Mouse (Mus musculus) lung, postnatal 36 days (tissue): Measurements from ENCODE around the gene Ppox.
"Not testable (repeated sequence)": the region's sequence is repeated elsewhere in the genome, so short reads cannot be mapped to it uniquely, and the experiment has no call there.

Source experiments
- DNase-seq: peaks from one replicate; pipeline ENCODE4 v3.0.0; 2022; ENCODE audit warnings: mixed read lengths

The Ppox gene

GRCm38 (mm10) chr1:171241952-171242351 is 39.0 kb downstream of the Ppox start:
- not testable (repeated sequence) for DNase-seq

DNA sequence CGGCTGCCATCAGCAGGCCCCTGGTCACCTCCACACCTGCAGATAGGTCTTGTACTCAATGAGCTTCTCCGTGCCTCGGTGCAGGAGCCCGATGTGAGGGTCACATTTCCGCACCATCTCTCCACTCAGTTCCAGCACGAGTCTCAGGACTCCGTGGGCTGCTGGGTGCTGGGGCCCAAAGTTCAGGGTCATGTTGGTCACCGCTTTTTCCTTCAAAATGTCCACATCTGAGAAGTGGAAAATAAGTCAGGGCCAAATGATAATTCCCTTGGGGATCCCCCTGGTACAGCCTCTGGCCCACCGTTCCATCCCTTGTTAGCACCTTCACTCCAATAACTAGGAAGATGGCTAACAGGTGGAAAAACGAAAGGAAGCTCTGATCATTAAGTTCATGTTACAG is 40.1 kb downstream of the Ppox start:
- no peak for DNase-seq

GRCm38 (mm10) chr1:171239992-171240744 is 40.8 kb downstream of the Ppox start:
- DNase-seq = peak; percentile 73

- peak; percentile 79 for DNase-seq
Observed at GRCm38 (mm10) chr1:171238463-171238862, 42.5 kb downstream of the Ppox start.

DNA sequence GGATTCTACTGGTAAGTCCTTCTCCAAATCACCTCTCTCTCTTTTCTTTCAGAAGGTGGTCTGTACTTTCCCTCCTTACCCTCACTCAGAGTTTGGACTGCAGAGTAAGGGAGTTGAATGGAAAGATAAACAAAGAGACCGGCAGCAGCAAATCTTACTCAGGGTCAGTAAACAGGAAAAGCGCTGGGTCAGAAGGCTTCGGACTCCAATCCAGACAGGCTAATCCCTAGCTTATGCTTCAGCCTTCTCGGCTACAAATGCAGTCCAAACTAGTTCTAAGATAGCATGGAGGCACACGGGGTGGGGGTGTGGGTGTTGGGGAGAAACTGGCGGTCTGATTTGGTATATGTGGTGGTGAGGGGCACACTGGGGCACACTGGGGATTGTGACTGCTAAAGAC is 43.5 kb downstream of the Ppox start:
- DNase-seq = no peak

DNA sequence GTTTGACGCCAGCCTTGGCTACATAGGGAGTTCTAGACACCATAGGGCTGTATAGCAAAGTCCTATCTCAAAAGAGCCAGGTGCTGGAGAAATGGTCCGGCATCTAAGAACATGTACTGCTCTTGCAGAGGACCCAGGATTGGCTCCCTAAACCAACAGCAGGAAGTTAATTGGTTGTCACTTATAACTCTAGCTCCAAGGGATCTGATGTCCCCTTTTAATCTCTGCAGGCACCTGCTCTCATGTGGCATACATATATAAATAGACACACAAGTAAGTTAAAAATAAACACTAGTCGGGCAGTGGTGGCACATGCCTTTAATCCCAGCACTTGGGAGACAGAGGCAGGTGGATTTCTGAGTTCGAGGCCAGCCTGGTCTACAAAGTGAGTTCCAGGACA is 45.2 kb downstream of the Ppox start:
- DNase-seq = no peak

DNA sequence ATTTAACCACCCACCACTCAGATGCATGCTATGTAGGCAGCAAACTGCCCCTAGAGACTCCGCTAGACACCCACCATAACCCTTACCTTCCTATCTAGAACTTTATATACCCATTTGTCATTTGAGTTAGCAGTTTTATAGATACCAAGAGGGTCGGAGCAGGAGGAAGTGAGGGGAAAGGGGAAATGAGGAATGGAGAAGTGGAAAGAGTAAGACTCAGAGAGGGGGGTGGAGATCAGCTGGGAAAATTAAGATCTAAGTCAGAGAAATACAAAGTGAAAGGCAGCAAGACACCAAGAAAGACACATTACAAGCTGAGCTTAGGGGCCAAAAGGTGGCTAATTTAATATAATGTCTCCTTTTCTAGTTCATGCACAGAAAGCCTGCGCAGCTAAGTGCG is 46.4 kb downstream of the Ppox start:
- no peak for DNase-seq

GRCm38 (mm10) chr1:171234126-171234525 is 46.9 kb downstream of the Ppox start, which contains the start of gene Fcer1g:
Gene Fcer1g, minus strand, starts transcription at chr1:171234365.
- DNase-seq = peak; percentile 65

- DNase-seq = peak; percentile 83
Observed at GRCm38 (mm10) chr1:171232800-171233730, 47.9 kb downstream of the Ppox start.

DNA sequence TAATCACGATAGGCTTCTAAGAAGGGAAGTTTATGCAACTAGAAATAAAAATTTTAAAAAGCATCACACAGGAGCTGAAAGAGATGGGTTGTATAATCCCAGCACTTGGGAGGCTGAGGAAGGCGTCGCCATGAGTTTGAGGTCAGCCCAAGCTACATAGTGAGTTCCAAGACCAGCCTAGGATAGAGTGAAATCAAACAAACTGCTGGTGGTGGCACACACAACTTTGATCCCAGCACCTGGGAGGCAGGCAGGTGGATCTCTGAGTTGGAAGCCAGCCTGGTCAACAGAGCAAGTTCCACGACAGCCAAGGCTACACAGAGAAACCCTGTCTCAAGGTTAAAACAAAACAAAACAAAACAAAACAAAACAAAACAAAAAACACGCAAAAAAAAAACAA is 48.6 kb downstream of the Ppox start:
- DNase-seq = no peak

DNA sequence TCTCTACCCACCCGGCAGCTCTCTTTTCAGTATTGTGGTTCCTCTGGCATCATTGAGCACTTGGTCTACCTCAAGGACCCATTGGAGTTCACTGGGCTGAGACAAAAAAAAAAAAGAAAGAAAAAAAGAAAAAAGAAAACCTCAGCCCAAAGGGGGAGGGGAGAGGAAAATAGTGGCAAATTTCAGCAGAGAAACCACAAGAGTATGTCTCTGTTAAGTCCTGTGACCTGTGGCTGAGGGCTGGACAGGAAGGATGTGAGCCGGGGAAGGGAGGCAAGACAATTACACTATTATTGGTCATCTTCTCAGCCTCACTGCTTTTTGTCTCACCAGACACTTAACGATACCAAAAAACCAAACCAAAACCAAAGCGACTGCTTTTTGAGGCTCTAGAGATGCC is 49.1 kb downstream of the Ppox start:
- DNase-seq = peak; percentile 39

DNA sequence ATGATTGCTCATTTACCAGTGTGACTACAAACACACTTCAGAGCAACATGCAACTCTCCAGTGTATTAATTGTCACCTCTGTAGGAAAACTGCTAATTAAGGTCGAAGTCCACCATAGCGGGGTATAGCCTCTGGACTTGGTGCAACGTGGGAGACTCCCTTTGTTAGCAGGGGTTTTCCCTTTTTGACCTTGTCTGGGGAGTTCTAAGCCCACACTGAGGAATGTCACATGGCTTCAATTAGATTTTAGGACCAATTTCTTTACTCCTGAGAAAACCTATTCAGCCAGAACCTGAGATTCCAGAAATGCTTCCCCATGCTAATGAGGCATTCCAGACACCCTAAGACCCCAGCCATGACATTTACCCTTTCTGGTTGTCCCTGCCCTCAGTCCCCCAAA is 50.8 kb downstream of the Ppox start:
- DNase-seq = no peak

- DNase-seq = no peak
Observed at GRCm38 (mm10) chr1:171229750-171230149, 51.2 kb downstream of the Ppox start.

GRCm38 (mm10) chr1:171227879-171228278 is 53.1 kb downstream of the Ppox start:
- no peak for DNase-seq

DNA sequence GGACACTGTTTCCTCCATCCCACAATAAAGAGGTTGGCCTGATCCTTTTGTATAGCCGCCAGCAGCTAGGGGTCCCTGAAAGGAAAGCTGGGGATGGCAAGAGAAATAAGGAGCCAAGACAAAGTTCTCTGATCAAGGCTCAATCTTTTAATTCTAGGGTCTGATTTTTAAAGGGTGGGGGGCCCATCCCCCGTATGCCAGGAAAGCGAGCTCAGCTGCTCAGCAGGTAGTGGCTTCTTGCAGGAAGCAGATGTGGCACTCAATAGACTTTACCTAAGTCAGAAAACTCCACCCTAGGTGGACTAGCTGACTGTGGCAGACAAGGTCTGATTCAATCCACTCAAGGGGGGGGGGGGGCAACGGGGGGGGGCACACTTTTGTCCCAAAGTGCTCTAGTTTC is 54.2 kb downstream of the Ppox start:
- no peak for DNase-seq
